Mouse (Mus musculus) stomach, postnatal 0 days (tissue): ENCODE measurements around the gene Prkg1. TPM values are rescaled to one million over a fixed set of nuclear protein-coding genes. Genes with fewer than 3 reads are reported as not detected.

Experiments used
- ATAC-seq: fragments of 200-750 bp; cut with Nextera tagmentation; 2 replicates; pipeline ENCODE4 v1.8.0; 2017; ENCODE audit not compliant: low FRiP score, low TSS enrichment
- DNase-seq: peaks from one replicate; pipeline ENCODE4 v3.0.0-alpha.2; 2016; ENCODE audit warnings: low spot score
- H3K27ac ChIP-seq: fragments of 300-500 bp; sonication (generic); replicated peaks from 2 replicates; pipeline ENCODE4 v1.5.1; 2014; ENCODE audit warnings: mild to moderate bottlenecking, control low read depth
- H3K27me3 ChIP-seq: fragments of 300-500 bp; sonication (generic); 2 replicates; pipeline ENCODE4 v1.6.1; 2014; ENCODE audit warnings: low read length; ENCODE audit not compliant: control insufficient read depth, insufficient read depth
- H3K36me3 ChIP-seq: fragments of 300-500 bp; sonication (generic); 2 replicates; pipeline ENCODE4 v1.6.1; 2014; ENCODE audit warnings: low read length, mixed read lengths; ENCODE audit not compliant: control insufficient read depth, insufficient read depth
- H3K4me1 ChIP-seq: fragments of 300-500 bp; sonication (generic); replicated peaks from 2 replicates; pipeline ENCODE4 v1.6.1; 2014; ENCODE audit warnings: antibody characterized with exemption; ENCODE audit not compliant: control insufficient read depth, insufficient read depth
- H3K4me2 ChIP-seq: fragments of 300-500 bp; sonication (generic); replicated peaks from 2 replicates; pipeline ENCODE4 v1.6.1; 2014; ENCODE audit warnings: low read depth, mild to moderate bottlenecking, control low read depth, moderate library complexity
- H3K4me3 ChIP-seq: fragments of 300-500 bp; sonication (generic); 2 replicates; pipeline ENCODE4 v1.5.1; 2014; ENCODE audit warnings: low read depth, low read length, control low read depth
- H3K9ac ChIP-seq: fragments of 300-500 bp; sonication (generic); 2 replicates; pipeline ENCODE4 v1.6.1; 2014; ENCODE audit warnings: mild to moderate bottlenecking, low read length, control low read depth, mixed read lengths
- H3K9me3 ChIP-seq: fragments of 300-500 bp; sonication (generic); 2 replicates; pipeline ENCODE4 v1.6.1; 2016; ENCODE audit warnings: low read length; ENCODE audit not compliant: control insufficient read depth
- CTCF ChIP-seq: IDR thresholded peaks from 2 replicates; pipeline ENCODE4 v1.5.1; 2016; ENCODE audit warnings: antibody characterized with exemption, low read depth, mild to moderate bottlenecking, moderate library complexity
- EP300 ChIP-seq: optimal IDR thresholded peaks from 2 replicates; pipeline ENCODE3; 2016; ENCODE audit warnings: antibody characterized with exemption
- WGBS: fragments of 180-500 bp; shearing (Covaris S2); extraction: QIAGEN DNeasy Blood & Tissue Kit; methylation state at CpG from one replicate; pipeline ENCODE4 v1.1.7; 2014; 5-methylcytosine and 5-hydroxymethylcytosine counted together
- polyA plus RNA-seq: library from polyadenylated mRNA; unstranded; fragments of >200 nt; fragmentation: Nextera tagmentation; extraction: Ambion mirVana; gene quantifications from 2 replicates; pipeline ENCODE4 v1.2.1, GENCODE M21; 2015

Prkg1 gene
- polyA plus RNA-seq, 1 experiment from 2014 or later = 6.4 TPM

DNA sequence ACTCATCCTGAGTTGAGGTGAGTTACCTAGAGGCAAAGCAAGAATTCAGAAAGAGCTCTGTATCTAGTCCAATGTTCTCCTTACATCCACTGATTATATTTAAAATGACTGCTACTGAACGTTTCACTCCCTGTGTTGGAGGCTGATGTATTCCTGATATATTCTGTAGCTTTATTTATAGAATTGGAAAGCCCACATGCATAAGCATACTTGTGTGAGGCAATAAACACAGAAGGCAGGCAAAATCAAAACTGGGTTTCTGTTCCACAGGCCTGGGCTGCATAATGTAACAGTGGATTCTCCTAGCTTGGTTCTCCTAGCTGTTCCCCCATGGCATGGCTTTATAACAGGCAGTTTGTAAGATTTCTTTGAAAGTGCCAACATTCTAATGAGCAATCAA is 368.7 kb downstream of the Prkg1 start:
- no peak for DNase-seq
- no peaks in the 10 kb centered on the region for H3K4me1 ChIP-seq
- no peaks in the 10 kb centered on the region for H3K36me3 ChIP-seq
- WGBS = 50% methylated on average over 1 of the region's 1 CpGs
- no peak for ATAC-seq
- no peak overlapping the region for H3K4me2 ChIP-seq
- H3K4me3 ChIP-seq = no peak overlapping the region
- H3K27ac ChIP-seq = no peak overlapping the region
- TF ChIP-seq EP300 = no peak
- TF ChIP-seq CTCF = no peak
- no peak overlapping the region for H3K9ac ChIP-seq
- no peaks in the 10 kb centered on the region for H3K27me3 ChIP-seq
- no peaks in the 10 kb centered on the region for H3K9me3 ChIP-seq

DNA sequence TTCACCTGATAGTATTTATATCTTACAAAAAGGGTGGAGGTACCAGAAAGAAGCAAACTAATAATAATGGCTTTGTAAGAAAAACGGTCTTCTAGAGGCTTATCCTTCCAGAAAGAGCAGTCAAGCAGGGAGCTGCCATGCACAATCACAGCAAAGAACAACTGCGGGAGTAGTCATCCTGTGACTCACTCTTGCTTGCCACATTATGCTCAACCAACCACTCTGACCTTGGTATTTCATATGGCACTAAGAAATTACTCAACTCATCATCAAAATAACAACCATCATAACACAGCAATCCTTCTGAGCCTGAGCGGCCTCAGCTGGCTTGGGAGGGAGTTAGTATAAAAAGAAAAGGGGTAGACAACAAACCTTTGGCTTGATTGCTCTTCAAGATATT is 379.5 kb downstream of the Prkg1 start:
- TF ChIP-seq EP300 (no peak), CTCF (no peak)
- Histone ChIP-seq H3K36me3 (no peaks in the 10 kb centered on the region), H3K4me1 (no peaks in the 10 kb centered on the region), H3K27ac (no peak overlapping the region), H3K9me3 (no peaks in the 10 kb centered on the region), H3K27me3 (no peaks in the 10 kb centered on the region), H3K4me2 (no peak overlapping the region), H3K9ac (no peak overlapping the region), H3K4me3 (no peak overlapping the region)
- ATAC-seq (no peak), DNase-seq (no peak)
- 81% methylated on average over 3 of the region's 3 CpGs for WGBS

DNA sequence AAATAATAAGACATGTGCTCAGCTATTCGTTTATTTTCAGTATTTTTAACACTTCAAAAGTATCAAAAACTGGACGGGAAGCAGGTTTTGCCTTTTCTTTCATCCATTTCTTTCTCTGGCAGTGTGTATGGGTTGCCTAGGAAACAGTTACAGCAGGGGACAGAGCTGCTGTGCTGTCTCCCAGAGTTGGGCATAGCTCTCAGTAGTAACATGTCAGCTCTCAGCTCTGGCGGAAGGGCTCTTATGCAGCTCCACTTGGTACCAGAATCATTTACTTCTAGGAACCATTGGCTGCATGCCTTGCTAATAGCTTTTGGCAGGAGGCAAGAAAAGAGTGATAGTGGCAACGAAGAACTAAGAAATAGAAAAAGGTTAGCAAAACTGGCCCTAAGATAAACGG is 381.0 kb downstream of the Prkg1 start:
- ATAC-seq (no peak), DNase-seq (no peak)
- no peak overlapping the region for H3K4me3 ChIP-seq
- no peaks in the 10 kb centered on the region for H3K27me3 ChIP-seq
- TF ChIP-seq EP300 (no peak), CTCF (no peak)
- no peaks in the 10 kb centered on the region for H3K4me1 ChIP-seq
- no peak overlapping the region for H3K4me2 ChIP-seq
- no peak overlapping the region for H3K9ac ChIP-seq
- no peak overlapping the region for H3K27ac ChIP-seq
- no peaks in the 10 kb centered on the region for H3K9me3 ChIP-seq
- H3K36me3 ChIP-seq = no peaks in the 10 kb centered on the region
- WGBS = 44% methylated on average over 5 of the region's 5 CpGs

DNA sequence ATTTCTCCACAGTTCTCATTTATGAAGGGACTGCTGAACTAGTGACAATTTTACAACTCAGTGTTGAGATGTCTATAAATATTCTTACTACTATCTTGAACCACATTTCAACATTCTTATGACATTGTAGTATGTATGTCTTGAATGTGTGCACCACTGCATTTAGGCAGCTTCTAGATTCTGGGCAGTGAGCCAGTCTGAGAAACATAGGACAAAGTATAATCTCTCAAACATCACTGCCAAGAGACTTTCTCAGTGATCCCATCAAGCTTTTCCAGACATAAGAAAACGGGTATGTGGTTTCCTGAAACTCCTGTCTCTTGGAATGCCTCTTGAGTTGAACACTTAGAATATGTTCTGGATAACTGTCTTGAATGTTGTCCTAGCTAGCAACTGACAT is 394.7 kb downstream of the Prkg1 start:
- no peak for ATAC-seq
- no peak overlapping the region for H3K27ac ChIP-seq
- H3K4me1 ChIP-seq = no peaks in the 10 kb centered on the region
- DNase-seq = no peak
- no peak overlapping the region for H3K9ac ChIP-seq
- no peaks in the 10 kb centered on the region for H3K27me3 ChIP-seq
- no peak overlapping the region for H3K4me3 ChIP-seq
- no peaks in the 10 kb centered on the region for H3K9me3 ChIP-seq
- WGBS = 37% methylated on average over 1 of the region's 1 CpGs
- TF ChIP-seq CTCF (no peak), EP300 (no peak)
- no peaks in the 10 kb centered on the region for H3K36me3 ChIP-seq
- H3K4me2 ChIP-seq = no peak overlapping the region

DNA sequence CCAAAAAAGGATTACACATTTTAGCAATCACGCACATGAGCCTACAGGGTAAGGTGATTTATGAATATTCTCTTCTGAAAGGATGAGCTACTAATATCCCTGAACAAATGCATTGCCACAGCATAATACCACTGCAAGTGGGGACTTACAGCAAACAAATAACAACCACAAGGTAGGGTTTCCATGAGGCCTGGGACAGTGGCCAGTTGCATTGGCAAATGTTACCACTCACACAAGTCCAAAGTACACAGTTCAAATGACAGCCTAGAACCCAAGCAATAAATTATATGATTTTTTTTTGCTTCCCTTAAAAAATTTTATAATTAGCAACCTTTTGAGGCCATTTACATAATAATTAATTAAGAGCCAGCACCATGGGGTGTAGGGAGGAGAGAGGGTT is 395.7 kb downstream of the Prkg1 start:
- Histone ChIP-seq H3K36me3 (no peaks in the 10 kb centered on the region), H3K9ac (no peak overlapping the region), H3K4me3 (no peak overlapping the region), H3K4me2 (no peak overlapping the region), H3K27me3 (no peaks in the 10 kb centered on the region), H3K4me1 (no peaks in the 10 kb centered on the region), H3K27ac (no peak overlapping the region), H3K9me3 (no peaks in the 10 kb centered on the region)
- WGBS = 68% methylated on average over 1 of the region's 1 CpGs
- TF ChIP-seq EP300 (no peak), CTCF (no peak)
- DNase-seq (no peak), ATAC-seq (no peak)

DNA sequence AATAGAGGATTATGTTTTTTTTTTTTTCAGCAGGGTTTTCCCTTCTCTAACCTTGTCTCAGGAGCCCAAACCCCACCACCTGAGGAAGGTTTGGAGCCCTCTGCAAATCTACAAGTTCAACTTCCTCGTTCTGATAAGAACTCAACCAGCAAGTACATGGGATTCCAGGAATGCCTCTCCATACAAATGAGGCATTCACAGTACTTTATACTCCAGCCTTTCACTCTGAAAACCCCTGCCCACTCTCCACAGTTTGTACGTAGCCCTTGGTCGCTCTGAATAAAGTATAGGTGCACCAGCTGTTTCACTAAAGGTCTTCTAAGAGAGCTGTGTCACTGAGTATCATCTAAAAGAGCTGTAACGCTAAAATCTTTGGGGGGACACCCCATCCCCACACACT is 402.8 kb downstream of the Prkg1 start:
- H3K9ac ChIP-seq = no peak overlapping the region
- H3K36me3 ChIP-seq = no peaks in the 10 kb centered on the region
- H3K27me3 ChIP-seq = no peaks in the 10 kb centered on the region
- 58% methylated on average over 4 of the region's 4 CpGs for WGBS
- H3K4me2 ChIP-seq = no peak overlapping the region
- no peaks in the 10 kb centered on the region for H3K9me3 ChIP-seq
- no peak for TF ChIP-seq EP300
- TF ChIP-seq CTCF = no peak
- no peak overlapping the region for H3K4me3 ChIP-seq
- no peak overlapping the region for H3K27ac ChIP-seq
- DNase-seq = no peak
- ATAC-seq = no peak
- H3K4me1 ChIP-seq = no peaks in the 10 kb centered on the region

DNA sequence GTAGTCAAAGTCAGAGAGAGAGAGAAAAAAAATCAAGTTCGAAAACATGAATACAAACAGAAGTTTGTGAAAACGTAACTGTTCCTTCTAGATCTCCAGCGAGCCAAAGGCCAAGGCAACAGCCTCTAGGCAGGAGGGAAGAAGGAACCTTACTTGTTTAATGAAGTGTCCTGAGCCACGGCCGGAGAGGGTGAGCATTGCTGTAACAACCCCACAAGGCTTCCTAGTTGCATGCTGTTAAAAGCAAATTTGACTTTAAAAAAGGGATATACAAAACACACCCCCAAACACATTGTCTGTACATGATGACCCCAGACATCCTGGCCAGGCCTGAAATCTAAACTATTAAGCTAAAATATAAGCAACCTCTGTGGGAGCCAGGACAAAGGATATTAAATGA is 403.3 kb downstream of the Prkg1 start:
- Histone ChIP-seq H3K36me3 (no peaks in the 10 kb centered on the region), H3K9ac (no peak overlapping the region), H3K4me3 (no peak overlapping the region), H3K9me3 (no peaks in the 10 kb centered on the region), H3K4me2 (no peak overlapping the region), H3K4me1 (no peaks in the 10 kb centered on the region), H3K27ac (no peak overlapping the region), H3K27me3 (no peaks in the 10 kb centered on the region)
- WGBS = 64% methylated on average over 5 of the region's 5 CpGs
- DNase-seq (no peak), ATAC-seq (no peak)
- no peak for TF ChIP-seq CTCF
- no peak for TF ChIP-seq EP300
